Mouse (Mus musculus) urinary bladder, postnatal 4 days (tissue): ENCODE measurements around the gene Rbfox1.

Experiments used
- DNase-seq, 2 experiments: peaks; one replicate each; pipeline ENCODE4 v3.0.0; 2021 to 2022; ENCODE audit warnings: low spot score in 2 of 2

The Rbfox1 gene

GRCm38 (mm10) chr16:6914531-6914930, 1029.4 kb downstream of the Rbfox1 start:
- DNase-seq, result no peak

GRCm38 (mm10) chr16:6918641-6919040, 1033.5 kb downstream of the Rbfox1 start:
- DNase-seq, result no peak

- no peak for DNase-seq
Observed at GRCm38 (mm10) chr16:6919681-6920080, 1034.5 kb downstream of the Rbfox1 start.

GRCm38 (mm10) chr16:6927661-6928060, 1042.5 kb downstream of the Rbfox1 start:
- no peak for DNase-seq

- no peak for DNase-seq
Observed at GRCm38 (mm10) chr16:6930795-6931194, 1045.6 kb downstream of the Rbfox1 start.

GRCm38 (mm10) chr16:6946151-6946550, 1061.0 kb downstream of the Rbfox1 start:
- no peak for DNase-seq

- DNase-seq, result no peak
Observed at GRCm38 (mm10) chr16:6949666-6950065, 1064.5 kb downstream of the Rbfox1 start.

GRCm38 (mm10) chr16:6955102-6955675, 1070.0 kb downstream of the Rbfox1 start:
- no peak for DNase-seq

- no peak for DNase-seq
Observed at GRCm38 (mm10) chr16:6961931-6962379, 1076.8 kb downstream of the Rbfox1 start.

- no peak for DNase-seq
Observed at GRCm38 (mm10) chr16:6962508-6962907, 1077.4 kb downstream of the Rbfox1 start.

GRCm38 (mm10) chr16:6963533-6963932, 1078.4 kb downstream of the Rbfox1 start:
- no peak for DNase-seq

- DNase-seq, result no peak
Observed at GRCm38 (mm10) chr16:6964720-6965583, 1079.8 kb downstream of the Rbfox1 start.

GRCm38 (mm10) chr16:6969986-6970385, 1084.8 kb downstream of the Rbfox1 start:
- no peak for DNase-seq

GRCm38 (mm10) chr16:6976341-6976740, 1091.2 kb downstream of the Rbfox1 start:
- DNase-seq, result no peak

- DNase-seq, result no peak
Observed at GRCm38 (mm10) chr16:6983947-6984346, 1098.8 kb downstream of the Rbfox1 start.

- no peak for DNase-seq
Observed at GRCm38 (mm10) chr16:6986031-6986430, 1100.9 kb downstream of the Rbfox1 start.

- no peak for DNase-seq
Observed at GRCm38 (mm10) chr16:6986494-6986893, 1101.3 kb downstream of the Rbfox1 start.

GRCm38 (mm10) chr16:6992251-6992650, 1107.1 kb downstream of the Rbfox1 start:
- no peak for DNase-seq

- DNase-seq, result no peak
Observed at GRCm38 (mm10) chr16:6993180-6993579, 1108.0 kb downstream of the Rbfox1 start.

- DNase-seq, result no peak
Observed at GRCm38 (mm10) chr16:6997109-6997508, 1112.0 kb downstream of the Rbfox1 start.

- DNase-seq, result no peak
Observed at GRCm38 (mm10) chr16:6997834-6998233, 1112.7 kb downstream of the Rbfox1 start.

- no peak for DNase-seq
Observed at GRCm38 (mm10) chr16:7004565-7004964, 1119.4 kb downstream of the Rbfox1 start.

GRCm38 (mm10) chr16:7005478-7005877, 1120.3 kb downstream of the Rbfox1 start:
- DNase-seq, result peak in 1 of 2 experiments; percentile 61
